Mouse (Mus musculus) kidney, adult 8-10 months (tissue): ENCODE data around the gene Cuedc1.

Experiments
- DNase-seq, 2 experiments: peaks; one replicate each; pipeline ENCODE4 v3.0.0; 2022

The Cuedc1 gene

GRCm38 (mm10) chr11:88118817-88119642 is 21.2 kb downstream of the Cuedc1 start:
- DNase-seq, result peak; percentile 75 to 90

DNA sequence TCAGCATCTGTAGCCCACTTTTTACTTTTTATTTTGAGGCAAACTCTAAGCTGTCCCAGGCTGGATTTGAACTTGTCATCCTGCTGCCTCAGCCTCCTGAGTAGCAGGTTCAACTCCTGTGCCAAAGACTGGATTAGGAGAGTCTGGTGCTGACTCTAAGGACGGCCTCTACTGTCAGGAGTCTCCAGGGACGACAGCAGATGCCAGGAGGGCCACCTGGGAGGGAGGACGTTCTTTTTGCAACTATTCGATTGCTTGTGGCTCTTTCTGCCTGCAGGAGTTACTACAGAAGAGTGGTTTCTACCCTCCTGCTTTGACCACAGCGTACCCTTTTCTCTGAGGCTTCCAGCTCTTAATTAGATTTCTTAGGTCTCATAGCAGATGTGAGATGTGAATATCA is 24.7 kb downstream of the Cuedc1 start:
- no peak for DNase-seq

- no peak for DNase-seq
Measured at GRCm38 (mm10) chr11:88123021-88123420, 25.2 kb downstream of the Cuedc1 start.

- DNase-seq, result no peak
Measured at GRCm38 (mm10) chr11:88123731-88124130, 25.9 kb downstream of the Cuedc1 start.

GRCm38 (mm10) chr11:88125483-88125882 is 27.6 kb downstream of the Cuedc1 start:
- no peak for DNase-seq

DNA sequence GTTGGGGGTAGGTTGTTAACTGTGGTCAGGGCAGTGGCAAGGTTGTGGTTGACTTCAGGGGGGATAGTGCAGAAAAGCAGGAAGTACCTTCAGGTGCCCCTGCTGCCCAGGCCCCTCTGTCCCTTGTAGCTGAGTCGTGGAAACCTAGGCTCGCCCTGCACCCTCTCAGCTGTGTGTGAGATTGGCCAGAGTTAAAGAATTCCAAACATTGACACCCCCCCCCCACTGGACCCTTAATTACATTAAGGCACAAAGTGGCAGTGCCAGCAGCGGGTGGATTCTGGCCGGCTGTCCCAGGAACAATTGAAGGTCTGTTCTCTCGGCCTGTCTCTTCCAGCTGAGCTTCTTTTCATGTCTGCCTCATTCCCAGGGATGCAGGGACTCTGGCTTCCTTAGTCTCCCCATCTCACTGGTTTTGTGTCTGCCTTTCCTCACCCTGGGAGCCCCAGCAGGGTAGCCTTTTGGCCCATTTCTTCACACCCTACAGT is 28.5 kb downstream of the Cuedc1 start:
- no peak for DNase-seq

DNA sequence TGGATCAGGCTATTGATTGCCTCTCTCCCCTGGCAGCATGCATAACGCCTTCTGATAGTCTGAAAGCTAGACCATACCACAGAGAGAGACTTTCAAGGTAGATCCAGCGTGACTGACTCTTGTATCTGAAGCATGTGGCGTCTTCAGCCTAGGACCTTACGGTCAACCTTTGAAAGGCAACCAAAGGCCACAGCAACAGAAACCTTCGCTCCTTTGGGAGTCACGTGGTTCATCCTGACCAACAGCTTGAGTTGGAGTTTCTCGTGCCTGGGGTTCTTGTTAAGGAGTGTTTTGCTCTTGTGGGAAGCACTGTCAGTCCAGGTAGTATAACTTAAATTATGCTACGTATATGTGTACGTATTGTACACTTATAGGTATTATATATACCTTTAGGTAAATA is 30.6 kb downstream of the Cuedc1 start:
- peak; percentile 68 to 71 for DNase-seq

- DNase-seq, result no peak
Measured at GRCm38 (mm10) chr11:88129281-88129680, 31.4 kb downstream of the Cuedc1 start.

GRCm38 (mm10) chr11:88129935-88130334 is 32.1 kb downstream of the Cuedc1 start:
- DNase-seq, result no peak

DNA sequence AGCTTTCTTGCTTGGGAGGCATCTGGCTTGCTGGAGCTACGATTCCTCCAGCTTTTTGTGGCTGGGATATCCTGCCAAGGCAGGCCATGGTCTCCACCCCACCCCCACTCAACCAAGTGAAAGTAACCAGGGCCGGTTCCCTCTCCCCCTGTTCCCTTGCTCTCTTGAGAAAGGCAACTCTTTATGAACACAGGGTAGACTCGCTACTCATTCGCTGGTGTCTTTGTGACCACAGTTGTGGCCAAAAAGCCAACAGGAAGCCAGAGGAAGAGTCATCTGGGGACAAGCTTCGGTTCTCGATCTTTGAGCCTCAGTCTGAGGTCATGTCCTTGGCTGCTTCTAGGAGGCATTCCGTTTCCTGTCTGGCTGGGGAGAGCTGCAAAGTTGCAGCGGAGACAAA is 34.0 kb downstream of the Cuedc1 start:
- DNase-seq, result peak; percentile 67 to 74

DNA sequence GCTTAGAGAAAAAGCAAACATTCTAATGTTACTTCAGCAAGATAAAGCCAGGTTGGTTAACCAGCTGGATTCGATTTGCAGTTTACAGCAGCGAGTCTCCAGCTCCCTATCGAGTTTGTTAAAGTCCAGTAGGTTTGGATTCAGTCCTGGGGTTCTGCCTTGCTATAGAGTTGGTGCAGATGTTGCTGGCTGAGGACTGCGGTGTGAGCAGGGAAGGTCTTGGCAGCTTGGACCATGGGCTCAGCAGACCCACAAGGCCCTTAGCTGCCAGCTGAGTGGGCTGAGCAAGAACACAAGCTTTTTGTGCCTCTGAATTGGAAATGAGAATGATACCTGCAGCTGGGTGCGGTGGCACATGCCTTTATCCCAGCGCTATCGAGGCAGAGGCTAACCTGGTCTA is 37.4 kb downstream of the Cuedc1 start:
- DNase-seq, result no peak

- peak; percentile 72 to 75 for DNase-seq
Measured at GRCm38 (mm10) chr11:88137814-88138425, 40.1 kb downstream of the Cuedc1 start.

DNA sequence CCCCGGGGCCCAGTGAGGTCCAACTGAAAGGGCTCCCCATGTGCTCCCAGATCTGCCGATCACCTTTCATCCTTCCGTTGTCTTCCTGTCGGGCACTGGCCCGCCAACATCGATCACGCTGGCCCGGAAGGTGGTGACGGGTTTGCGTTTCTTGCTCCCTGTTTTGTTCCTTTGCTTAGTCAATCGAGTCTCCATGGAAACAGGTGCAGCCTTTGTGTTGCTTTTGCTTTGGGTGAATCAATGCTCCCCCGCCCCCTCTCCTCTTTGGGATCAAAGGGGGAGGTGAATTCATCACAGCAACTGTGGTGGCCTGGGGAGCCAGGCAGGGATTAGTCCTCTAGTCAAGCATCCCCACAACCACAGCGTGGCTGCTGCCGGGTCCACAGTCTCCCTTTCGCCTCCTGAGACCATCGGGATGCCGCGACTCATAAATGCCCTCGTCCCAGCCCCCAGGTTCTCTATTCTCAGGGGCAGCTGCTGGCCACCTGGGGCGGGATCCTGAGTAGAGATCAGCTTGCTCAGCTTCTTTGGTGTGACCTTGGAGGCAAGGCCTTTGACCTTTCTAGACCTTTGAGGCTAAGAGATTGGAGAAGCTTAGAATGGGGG is 41.5 kb downstream of the Cuedc1 start:
- no peak for DNase-seq

DNA sequence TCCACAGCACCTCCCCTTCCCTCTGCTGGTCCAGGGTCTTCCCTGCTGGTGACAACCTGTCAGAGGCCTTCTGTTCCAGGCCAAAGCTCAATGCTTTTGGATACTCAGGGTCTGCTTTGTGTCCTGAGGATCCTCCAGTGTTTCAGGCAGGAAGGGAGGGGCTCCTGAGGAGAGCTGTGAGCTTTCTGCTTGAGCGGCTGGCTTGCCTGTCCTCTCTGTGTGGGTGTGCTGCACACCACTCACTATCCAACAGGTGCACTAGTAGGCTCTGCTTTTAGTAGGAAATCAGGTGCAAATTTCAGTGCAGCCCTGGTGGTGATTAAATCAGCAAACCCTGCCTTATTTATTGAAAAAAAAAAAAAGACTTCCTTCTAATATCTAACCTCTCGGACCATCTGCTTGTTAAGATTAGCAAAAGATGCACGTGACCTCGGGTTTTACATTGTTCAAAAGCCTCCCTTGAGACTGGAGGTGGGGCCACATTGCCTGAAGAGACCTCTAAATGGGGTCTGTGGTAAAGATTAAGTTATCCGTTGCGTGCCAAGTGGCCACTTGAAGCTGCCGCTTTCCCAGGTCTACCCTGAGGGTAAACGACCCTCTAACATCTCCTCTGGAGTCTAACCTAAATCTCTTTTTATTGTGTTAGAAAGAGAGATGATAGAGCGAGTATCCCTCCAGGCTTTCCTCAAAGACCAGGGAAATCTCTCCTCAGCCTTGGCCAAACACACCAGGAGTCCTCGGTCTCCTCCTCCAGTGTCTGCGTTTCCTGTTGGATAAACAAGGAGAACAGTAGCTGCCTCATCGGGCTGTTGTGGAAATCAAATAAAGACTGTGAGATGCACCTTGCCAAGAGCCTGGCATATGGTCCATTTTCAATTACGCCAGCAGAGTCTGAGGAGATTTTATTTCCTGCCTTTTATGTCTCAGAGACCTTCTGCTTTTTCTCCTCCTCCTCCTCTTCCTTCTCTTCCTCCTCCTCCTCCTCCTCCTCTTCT is 42.5 kb downstream of the Cuedc1 start:
- no peak for DNase-seq

DNA sequence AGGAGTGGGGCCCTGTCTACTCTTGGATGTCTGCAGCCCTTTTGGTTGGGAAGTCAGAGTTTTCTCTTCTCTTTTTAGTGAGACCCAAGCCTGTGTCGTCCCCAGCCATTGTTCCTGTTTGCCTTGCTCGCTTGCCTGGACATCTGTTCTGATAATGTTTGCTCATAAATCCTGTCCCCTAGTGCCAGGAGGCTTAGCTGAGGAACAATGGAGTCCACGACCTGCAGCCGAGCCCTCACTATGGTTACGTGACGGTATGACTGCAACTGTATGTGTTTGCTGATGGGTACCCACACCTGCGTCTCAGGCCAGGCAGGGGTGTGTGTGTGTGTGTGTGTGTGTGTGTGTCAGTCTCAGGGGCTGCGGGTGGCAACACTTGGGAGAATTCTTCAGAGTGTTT is 44.5 kb downstream of the Cuedc1 start:
- no peak for DNase-seq

DNA sequence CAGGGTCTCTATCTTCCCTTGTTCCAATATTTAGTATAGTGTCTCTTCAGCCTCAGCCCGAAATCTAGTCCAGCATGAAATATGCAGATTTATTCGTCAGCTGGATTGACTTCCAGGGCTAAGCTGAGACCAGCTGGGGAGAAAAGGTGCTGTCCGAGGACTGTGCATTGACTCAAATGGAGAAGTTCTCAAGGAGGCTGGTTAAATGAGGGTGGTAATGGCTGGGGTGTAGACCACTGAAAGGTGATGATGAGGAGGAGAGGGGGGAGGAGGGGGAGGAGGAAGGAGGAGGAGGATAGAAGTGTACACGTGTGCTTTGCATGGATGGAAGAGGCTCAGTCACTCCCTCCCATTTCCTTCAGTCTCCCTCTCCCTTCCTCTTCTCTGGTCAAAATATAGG is 46.2 kb downstream of the Cuedc1 start:
- DNase-seq, result no peak

DNA sequence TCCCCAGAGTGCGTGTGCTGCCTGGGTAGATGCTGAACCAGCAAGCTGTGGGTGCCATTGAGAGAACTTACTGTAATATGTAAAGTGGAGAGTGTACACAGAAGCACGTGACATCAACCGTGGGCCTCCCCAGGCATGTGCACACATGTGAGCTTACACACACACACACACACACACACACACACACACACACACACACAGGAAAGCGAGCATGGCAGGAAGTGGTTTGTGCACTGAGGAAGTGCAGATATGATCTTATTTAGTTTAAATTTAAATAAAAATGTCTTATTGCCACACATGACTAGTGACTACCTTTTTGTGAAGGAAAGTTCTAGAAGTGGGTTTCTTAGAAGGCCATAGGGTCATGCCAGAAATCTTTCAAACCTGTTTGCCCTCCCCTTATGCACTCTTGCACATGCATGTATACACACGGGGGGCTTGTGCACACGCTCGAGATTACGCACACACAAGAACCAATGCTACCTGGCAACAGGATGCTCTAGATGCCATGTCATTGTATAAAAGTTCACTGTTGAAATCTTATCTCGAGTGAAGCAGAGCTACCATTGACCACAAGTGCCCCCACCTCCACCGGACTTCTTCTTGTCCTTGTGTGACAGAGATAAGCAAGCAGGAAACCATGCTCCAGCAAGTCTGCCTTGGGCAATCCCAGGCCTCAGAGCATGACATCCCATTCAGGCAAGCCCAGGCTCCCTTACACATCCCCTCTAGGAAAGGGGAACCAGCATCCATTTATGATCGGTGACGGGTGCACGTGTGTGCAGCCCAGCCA is 47.6 kb downstream of the Cuedc1 start:
- peak in 1 of 2 experiments; percentile 40 for DNase-seq

- no peak for DNase-seq
Measured at GRCm38 (mm10) chr11:88146264-88147060, 48.6 kb downstream of the Cuedc1 start.

GRCm38 (mm10) chr11:88147388-88147787 is 49.5 kb downstream of the Cuedc1 start:
- DNase-seq, result no peak

- DNase-seq, result no peak
Measured at GRCm38 (mm10) chr11:88148015-88148637, 50.3 kb downstream of the Cuedc1 start.
